Mouse (Mus musculus): Measurements from ENCODE around the gene 4930596D02Rik. TPM values are rescaled to one million over a fixed set of nuclear protein-coding genes. Genes with fewer than 3 reads are reported as not detected.

The 4930596D02Rik gene
- not detected for total RNA-seq (2021)

GRCm38 (mm10) chr14:35811878-35812277 lies at the start of gene 4930596D02Rik:
TSS of gene 4930596D02Rik (minus strand) at chr14:35811978.
- DNase-seq (ENCODE audit: low spot score in 2 of 2): no peak
- intact Hi-C loops (cut with DNase I): no loop called here

DNA sequence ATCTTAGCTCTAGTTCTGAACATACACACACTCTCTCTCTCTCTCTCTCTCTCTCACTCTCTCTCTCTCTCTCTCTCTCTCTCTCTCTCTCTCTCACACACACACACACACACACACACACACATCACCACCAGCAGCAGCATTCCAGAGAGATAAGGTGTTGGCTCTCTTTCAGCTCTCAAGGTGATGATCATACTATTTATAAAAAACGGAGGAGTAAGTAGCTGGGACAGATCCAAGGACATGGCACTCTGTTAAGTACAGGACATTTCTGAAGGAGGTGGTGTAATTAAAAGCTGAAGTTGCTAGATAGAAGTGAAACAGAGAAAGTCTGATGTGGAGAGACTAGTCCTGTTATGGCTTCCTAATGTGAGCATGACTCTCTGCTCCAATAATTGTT lies 41.5 kb upstream of the 4930596D02Rik start:
- no peak for DNase-seq (ENCODE audit: low spot score in 2 of 2)
- intact Hi-C loops (cut with DNase I): no loop called here

DNA sequence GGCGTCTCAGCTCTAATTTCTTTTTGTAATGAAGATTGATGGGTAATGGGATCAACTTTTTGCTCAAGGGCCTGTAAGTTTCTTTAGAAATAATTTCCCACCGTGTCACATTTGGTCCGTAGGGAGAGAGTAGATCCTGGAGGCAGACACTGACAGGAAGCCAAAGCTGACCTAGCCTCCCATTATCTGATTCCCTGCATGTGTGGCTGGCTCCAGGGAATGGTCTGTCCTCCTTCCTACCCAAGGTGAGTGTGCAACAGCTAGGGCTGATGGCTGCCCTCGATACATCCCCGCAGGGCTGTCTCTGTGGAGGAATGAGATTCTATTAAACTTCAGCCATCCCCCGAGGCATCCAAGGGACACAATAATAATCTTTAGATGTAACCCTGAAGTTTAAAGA lies 33.5 kb upstream of the 4930596D02Rik start:
- intact Hi-C loops (cut with DNase I): no loop called here
- no peak for DNase-seq (ENCODE audit: low spot score in 2 of 2)

GRCm38 (mm10) chr14:35842111-35842721 lies 30.4 kb upstream of the 4930596D02Rik start:
- intact Hi-C loops (cut with DNase I): no loop called here

DNA sequence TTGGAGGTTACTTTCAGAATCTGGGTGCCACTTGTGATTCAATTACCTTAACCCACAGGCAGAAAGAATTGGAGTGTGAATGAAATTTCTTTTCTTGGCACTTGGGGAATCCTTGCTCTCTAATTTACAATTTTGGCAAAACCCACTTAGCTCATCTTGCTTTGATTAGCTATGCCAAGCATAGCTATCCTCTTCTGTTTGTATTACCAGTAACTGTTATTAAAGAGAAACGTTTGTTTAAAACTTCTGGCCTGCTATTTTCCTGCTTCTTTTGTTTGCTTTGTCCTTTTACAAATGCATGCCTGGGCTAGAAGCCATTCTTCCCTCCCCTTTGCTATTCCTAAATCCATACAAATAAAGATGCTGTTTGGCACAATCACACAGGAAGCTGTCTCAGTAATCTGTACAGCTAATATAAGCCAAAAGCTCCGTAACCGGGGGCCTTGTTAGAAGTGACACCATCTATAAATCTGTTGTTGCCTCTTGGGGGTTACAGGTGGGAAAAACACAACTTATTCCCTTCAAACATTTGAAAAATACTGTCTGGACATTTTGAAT lies 19.0 kb downstream of the 4930596D02Rik start:
- intact Hi-C loops (cut with DNase I): no loop called here
- DNase-seq (ENCODE audit: low spot score in 2 of 2): peak in 1 of 2 experiments; percentile 2

More at GRCm38 (mm10) chr14:35842111-35842721, 30.4 kb upstream of the 4930596D02Rik start:
- no peak for DNase-seq (ENCODE audit: low spot score in 2 of 2)

GRCm38 (mm10) chr14:35780033-35780432 lies 31.7 kb downstream of the 4930596D02Rik start:
- intact Hi-C loops (cut with DNase I): no loop called here
- DNase-seq (ENCODE audit: low spot score in 2 of 2): peak in 1 of 2 experiments; percentile 33

DNA sequence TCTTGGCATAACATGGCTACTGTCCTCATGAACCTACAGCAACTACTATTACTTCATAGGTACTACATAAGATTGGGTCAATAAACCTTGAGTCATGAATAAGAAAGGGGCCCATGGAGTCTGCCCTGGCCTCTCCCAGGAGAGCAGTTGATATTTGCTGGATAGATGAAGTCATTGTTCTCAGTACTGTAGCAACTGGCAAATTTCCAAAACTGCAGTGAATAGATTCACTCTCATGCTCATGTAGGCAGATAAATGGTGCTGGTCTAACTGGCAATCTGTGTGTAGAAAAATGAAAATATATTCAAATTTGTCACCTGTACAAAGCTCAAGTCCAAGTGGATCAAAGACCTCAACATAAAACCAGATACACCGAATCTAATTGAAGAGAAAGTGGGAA lies 38.5 kb downstream of the 4930596D02Rik start:
- intact Hi-C loops (cut with DNase I): no loop called here
- no peak for DNase-seq (ENCODE audit: low spot score in 2 of 2)

All from left cerebral cortex, postnatal 25 days (tissue).